Mouse (Mus musculus): ENCODE data around the gene Dgki.

The Dgki gene

DNA sequence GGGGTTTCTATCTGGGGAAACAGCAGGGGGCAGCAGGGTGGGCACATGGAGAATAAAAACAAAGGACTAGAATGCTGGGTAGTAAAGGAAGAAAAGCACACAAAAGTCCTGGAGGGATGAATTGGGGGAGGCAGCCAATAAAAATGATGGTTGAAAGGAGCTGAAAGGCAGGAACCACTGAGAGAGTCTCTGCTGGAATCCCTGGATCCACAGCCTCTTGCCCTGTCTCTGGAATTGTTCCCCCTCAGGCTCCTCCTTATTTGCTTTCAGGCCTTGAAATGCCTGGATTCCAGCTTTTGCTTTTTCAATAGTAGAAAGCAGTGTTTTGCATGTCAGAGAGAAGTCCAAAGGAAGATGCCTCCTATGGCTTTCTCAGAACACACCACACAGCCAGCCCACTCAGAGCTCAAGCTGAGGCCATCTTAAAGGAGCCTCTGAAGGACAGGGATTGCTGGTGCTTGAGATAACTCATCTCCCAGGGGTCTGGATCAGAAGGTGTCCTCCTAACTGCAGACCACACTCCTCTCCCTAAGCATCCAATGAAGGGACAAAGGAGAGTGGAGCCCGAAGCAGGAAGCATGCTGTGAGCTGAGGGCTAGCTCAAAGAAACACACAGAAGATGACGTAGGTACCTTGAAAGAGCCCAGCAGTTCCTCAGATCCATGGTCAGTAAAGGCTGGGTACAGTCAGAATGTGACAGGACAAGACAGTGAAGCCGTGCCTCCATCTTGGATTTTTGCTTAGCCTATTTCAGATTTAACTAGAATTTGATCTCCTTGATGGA is 441.5 kb downstream of the Dgki start:
- DNase-seq (ENCODE audit: low spot score in 2 of 2): no peak

DNA sequence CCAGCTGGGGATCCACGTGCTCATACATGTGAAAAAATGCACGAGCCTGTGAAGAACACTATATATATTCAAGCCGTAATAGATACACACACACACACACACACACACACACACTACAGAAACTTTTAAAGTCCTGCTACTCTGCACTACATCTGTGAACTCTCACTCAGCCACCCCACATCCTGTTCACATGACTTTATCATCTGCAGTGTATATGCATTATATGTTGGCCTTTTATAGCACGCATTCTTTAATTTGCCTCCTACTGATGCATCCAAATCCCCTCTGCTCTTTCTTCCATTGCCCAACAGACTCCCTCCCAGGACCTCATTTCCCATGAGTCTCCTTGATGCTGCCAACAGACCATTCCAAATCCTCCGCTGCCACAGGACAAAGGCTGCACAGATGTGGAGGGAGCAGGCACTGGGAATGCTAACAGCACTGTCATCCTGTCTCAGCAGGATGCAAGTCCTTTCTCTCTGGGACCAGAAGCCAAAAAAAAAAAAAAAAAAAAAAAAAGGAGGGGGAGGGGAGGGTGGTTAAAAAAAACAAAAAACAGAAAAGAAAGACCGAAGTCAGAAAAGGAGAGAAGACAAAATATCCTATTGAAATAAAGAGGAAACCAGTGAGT is 442.2 kb downstream of the Dgki start:
- DNase-seq (ENCODE audit: low spot score in 2 of 2): no peak

DNA sequence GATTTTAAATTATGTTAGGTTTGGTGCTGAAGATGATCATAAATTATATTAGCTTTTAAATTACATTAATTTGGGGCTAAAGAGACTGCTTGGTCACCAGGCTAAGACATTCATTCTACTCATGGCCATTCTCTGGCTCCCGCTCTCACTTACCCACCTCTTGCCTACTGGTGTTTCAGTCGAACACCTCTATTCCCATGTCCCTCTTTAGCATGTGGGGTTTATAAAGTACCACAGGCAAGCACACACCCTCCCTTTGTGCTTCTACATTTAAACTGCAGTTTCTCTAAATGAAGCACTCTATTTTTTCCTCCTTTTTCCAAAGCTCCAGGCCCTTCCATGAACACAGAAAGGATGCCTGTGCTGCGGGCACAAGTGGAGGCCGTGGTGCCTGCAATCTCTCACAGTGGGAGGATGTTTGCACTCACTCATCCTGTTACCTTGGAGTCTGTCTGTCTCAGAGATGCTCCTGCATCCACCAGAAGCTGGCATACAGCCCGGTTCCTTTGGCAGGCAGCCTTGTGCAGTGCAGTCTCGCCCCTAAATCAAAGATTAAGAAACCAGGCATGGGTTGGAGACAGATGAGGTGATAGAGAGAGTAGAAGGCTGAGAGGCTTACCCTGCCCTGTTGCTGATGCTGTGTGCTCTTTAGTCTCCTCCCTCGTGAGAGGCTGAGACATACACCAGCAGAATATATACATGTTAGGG is 449.4 kb downstream of the Dgki start:
- peak; percentile 66 to 71 for DNase-seq (ENCODE audit: low spot score in 2 of 2)

DNA sequence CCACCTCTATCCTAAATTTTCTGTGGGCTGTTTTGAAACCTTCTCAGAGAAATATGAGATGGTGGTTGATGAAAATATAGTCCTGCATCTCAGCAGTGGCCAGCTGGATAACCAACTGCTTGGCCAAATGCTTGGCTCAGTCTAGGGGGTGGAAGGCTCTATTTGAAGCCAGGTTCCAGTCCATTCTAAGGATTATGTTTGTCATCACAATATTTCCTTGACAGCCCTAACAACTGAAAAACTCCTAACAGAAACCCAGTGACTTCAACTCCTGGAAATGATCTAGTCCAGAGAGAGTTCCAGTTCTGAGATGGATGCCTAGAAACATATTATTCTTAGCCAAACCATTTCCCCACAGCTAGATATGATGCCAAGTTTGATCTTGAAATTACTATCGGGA is 454.7 kb downstream of the Dgki start:
- DNase-seq (ENCODE audit: low spot score in 2 of 2): no peak

DNA sequence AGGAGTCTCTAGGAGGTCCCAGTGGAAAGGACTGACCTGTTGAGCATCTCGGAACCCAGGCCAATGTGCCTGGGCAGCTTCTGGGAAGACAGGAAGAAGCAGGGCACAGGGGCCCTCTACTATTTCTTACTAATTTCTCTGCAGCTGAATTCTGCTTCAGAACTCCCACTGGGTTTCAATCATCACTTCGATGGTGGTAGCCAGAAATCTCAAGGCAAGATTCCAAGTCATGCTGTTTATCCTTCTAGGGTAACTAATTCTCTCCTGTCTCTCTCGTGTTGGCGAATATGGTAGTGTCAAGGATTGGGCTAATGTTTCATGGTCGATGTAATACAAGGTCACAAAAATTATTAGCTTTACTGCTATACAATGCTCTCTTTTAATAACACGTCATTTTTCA is 455.7 kb downstream of the Dgki start:
- DNase-seq (ENCODE audit: low spot score in 2 of 2): no peak

DNA sequence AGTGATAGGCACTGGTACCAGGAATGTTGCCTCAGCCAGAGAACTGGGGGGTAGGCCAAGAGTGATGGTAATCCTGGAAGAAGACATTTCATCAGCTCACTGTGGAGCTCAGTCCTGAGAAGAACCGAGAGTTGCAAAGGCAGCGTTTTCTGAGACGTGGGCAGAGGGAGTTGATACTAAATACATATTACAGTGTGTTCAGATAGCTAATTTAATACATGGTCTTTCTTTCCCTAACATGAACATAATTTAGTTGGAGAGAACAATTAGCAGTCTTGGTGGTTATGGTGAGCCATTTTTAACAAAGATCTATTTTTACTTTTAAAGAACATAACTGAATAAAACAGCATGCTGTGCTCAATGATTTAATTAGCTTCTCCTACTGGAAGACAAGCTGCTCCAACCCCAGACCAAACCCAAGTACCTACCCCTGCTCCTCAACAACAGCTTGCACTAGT is 456.9 kb downstream of the Dgki start:
- no peak for DNase-seq (ENCODE audit: low spot score in 2 of 2)

DNA sequence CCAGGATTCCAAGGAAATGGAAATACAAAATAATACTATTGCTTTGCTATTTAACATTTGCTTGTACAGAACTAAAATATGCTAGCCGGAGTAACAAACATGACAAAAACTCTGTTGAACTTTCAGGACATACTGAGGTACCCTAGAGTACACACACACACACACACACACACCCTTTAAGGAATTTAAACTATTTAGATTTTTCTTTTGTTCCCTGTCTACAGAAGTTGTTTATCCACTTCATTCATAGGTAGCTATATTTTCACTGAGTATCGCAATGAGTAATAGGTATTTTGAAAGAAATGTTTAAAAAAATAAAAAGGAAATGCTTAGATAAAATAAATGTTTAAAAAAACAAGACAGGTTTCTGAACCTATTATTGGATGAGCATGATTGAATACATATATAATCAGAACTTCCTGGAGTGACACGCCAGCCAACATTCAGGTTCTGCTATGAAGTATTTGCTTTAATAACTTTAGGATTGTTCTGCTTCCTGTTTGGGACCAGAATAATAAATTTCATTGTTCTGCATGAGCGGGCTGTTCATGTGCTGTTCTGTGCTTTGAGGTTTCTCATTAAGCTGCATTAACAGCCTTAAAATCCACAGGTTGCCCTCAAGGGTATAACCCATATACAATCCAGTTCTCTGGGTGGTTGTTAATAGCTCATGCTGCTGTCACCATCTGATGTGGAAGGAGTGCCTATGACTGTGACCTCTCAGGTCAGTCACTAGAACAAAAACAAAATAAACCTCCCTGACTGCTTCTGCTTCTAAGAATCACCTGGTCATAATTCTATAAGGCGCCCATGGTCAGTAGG is 457.7 kb downstream of the Dgki start:
- no peak for DNase-seq (ENCODE audit: low spot score in 2 of 2)

DNA sequence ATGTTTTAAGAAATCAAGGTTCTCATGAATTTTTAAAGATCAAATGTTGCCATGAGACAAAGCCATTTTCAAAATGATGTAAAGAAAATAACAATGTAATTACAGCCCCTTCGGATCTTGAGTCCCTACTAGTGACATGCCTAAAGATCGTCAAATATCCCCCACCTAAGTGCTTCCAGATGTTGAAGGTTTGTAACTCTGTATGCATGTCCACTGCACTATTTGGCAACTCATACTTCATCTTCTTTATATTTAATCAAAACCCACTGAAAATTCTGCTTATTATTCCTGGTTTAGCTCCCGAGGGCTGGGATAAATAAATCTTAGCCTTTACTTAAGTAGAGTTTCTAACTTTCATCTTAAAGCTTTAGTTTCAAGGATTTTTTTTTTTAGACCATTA is 458.3 kb downstream of the Dgki start:
- no peak for DNase-seq (ENCODE audit: low spot score in 2 of 2)

DNA sequence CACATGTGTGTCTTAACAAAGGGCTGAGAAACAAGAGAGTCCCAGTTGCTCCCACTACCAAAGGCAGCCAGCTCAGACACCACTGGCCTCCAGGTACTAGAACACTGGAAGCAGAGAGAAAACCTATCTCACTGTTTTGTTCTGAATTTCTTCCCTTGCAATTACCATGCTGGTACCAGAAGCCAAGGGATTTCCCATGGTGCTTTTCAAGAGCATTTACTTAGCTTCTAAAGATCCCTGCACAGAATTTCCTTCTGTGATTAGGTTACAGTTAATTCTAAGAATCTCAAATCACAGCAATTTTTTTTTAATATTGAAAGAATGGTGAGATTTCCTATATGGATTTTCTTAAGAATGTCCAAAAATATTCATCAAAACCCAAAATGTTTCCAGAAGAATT is 458.8 kb downstream of the Dgki start:
- no peak for DNase-seq (ENCODE audit: low spot score in 2 of 2)

DNA sequence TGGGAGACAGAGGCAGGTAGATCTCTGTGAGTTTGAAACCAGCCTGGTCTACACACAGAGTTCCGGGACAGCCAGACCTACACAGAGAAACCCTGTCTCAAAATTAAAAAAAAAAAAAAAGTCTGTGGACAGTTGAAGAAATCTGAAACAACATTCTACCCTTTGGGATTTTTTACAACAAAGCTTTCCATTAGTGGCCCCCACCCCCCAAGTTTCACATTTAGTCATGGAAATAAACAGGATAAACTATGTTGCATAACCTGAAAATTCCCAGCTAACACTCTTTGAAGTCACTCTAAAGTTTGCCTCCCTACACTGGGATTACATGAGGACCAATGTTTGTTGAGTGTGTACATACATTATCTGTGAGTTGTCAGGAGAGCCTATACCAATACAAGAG is 461.2 kb downstream of the Dgki start:
- no peak for DNase-seq (ENCODE audit: low spot score in 2 of 2)

DNA sequence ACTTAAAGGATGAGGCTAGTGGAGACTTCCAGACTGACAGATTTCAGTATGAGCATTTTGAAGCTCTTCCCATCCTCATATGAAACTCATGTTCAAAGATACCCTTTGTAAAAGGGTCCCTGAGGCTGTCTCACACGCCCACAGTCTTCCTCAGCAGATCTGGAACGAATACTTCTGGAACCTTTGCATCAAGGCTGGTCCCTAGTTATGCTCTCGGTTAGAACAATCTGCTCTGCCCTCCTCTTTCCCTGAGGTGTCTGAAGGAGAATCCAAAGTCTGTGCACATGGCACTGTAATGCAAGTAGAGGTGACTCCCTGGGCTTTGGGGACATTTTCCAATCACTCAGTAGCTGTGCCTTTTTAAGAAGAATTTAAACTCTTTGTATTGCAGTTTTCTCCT is 464.6 kb downstream of the Dgki start:
- no peak for DNase-seq (ENCODE audit: low spot score in 2 of 2)

DNA sequence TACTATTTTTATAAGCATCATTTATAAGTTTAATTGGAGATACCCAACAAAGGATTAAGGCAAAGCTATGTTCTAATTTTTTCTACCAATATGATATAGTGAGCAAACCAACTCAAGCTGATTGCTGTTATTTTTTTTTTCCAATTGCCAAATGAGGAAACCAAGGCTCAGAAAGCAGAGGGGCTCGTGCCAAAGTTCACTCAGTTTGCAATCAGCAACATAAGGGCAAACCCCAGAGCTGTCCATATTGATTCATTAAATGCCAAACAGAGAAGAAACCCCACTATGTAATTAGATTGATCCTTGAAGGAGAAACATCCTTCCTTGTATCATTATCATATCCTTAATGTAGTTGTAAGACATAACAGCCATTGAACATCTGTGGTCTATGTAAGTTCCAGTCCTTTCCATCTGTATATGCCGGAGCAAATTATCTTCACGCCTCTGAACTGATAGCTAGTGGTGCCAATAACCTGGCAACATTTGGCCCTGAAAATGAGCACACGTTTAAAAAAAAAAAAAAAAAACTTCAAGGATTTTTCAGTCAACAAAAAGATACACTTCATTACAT is 465.2 kb downstream of the Dgki start:
- no peak for DNase-seq (ENCODE audit: low spot score in 2 of 2)

DNA sequence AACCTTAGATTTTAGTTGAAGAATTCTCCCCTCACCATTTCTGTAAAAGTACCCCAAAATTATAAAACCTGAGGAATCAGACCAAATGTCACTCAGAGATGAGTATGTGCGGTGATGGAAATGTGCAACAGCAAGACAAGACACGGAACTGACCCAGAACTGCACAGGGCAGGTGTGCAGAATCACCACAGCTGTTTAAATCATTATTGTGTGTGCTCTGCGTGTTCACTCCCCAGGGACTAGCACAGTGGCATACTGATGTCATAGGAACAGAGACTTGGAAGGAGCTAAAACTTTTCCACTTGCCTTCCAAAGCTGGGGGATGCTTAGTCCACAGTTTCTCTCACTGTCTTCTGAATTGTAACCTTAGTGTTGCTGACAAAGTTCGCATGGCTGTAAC is 467.3 kb downstream of the Dgki start:
- no peak for DNase-seq (ENCODE audit: low spot score in 2 of 2)

DNA sequence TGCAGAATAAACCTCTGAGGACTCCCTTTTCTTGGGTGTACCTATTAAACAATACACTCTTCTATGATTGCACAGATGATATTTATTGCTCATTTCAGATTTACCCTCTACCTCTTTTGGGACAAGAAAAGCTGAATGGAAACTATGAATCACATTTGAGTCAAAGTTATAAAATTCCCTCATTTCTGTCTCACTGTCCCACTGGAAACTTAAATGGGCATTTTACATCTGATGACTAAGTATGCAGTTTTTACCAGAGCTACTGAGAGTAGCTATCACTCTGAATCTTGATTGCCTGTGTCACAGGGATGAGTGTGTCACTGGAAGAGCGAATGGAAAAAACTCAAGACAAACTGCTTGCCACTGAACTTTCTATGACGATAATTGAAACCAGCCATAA is 467.8 kb downstream of the Dgki start:
- no peak for DNase-seq (ENCODE audit: low spot score in 2 of 2)

DNA sequence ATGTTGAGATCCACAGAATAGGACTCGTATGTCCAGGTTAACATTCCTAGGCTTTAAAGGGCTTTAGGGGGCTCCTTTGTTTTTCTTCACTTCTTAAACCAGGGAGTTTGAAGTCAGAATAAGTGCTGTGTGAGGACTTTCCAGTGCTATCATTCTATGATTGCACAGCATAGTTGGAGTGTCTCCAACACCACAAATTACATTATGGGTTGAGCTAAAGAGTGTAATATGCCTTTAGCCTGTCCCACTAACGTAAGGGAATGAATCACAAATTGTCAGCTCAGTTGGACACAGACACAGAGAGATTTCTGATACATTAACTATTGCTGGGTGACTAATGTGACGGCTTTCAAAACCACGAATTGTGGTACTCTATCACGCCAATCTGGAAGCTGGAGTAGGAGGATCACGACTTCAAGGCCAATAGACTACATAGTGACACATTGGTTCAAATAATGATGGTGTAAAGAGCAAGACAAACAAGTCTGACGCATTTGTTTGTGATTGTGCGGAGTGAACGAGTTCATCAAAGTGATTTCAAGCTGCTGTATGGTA is 469.5 kb downstream of the Dgki start:
- DNase-seq (ENCODE audit: low spot score in 2 of 2): no peak

DNA sequence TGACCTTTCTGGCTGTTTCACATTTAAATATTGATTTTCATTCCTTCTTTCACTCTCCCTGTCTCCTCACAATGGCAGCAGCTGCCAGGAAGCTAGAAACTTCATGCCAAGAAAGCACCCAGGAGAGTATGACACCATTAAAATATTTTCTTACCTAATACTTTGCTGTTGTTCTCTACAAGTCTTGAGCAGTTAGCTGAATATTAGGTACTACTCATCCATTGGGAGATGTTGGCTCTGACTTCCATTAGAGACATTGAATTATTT is 480.3 kb downstream of the Dgki start:
- DNase-seq (ENCODE audit: low spot score in 2 of 2): no peak

DNA sequence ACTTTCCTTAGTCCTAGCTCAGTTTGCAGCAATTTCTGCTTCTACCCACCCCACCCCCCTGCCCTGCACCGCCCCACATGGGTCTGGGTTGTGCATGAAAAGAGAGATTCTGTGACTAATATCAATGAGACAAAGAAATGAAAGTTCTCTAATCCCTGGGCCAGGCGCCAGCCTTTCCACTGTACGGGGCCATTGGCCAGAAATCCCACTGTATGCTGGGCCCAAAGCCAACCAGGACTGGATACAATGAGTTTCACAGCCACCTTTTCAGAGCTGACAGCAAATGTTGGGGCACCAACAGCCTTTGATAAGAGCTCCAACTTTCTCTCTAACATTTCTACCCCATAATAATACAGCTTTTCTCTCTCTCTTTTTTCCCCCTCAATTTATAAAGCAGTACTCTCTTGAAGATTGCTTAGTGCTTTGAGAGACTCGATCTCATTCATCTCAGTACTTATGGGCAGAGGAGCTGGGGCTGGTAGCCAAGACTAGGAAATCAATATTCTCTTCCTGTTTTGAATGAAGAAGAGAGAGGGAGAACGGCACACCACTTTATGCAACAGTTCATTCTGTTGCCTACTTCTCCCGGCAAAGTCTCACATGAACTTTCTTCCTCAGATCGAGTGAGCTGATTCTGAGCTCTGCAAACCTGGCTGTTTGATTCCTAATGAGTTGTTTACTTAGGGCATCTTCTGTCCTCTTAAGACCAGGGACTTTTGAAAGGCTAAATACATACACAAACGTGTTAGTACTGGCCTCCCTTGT is 480.8 kb downstream of the Dgki start:
- DNase-seq (ENCODE audit: low spot score in 2 of 2): peak in 1 of 2 experiments; percentile 52

DNA sequence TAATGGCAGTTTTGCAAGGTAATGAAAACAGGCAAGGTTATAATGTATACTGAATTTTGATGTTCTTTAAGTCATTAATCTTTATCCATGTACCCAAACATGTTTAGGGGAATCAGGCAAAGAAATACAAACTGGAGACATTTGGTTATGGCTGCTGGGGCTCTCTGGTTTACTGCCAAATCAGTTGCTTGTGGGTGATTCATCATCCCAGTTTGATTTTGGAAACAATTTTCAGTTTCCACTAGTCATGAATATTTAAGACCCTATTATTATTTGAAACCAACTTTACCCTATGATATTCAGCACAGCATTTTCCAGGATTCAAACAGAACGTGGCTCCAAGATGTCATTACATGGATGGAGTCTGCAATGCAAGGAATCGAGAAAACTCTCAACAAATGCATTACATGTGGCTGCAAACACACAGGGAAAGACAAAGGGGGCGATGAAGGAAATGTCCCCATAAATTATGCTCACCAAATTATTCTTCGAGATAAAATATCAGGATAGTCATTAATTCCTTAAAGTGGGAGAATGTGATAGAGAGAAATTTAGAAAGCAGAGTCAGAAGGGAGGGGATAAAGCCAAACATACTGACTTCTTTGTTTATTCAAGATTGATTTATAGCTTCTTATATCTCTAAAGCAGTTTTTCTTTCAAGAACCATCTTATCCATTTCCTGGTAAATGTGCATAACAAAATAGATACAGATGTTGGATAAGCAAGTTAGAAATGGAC is 481.5 kb downstream of the Dgki start:
- no peak for DNase-seq (ENCODE audit: low spot score in 2 of 2)

DNA sequence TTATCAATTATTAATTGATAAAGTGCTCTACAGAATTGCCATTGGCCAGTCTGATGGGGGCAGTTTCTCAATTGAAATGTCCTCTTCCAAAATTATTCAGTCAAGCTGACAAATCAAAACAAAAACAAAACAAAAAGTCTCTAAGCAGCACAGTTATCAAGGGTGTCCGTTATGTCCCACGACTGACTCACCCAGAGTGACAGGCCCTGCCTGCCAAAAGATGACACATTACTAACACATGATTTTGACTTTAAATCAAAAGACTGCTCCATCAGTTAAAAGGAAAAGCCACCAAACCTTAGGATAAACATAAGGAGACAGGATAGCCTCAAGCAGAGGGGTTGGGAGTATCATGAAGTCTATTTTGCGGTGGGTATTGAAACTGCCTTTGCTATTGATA is 483.3 kb downstream of the Dgki start:
- DNase-seq (ENCODE audit: low spot score in 2 of 2): no peak

DNA sequence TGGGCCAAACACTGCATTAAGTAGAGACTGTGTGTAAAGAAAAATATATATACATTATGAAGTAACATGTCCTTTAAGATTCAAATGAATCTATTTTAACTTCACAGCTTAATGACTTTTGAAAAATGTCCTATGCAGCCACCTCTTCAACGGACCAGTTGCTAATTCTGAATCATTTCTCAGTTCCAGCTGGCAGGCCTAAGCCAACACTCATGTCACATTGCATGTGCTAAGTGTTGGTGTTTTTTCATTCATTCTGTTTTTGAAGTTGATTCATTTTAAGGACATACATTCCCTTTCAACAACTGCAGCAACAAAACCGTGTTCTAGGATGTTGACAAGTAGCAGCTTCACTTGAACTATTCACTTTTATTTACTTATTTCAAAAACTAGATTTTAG is 484.0 kb downstream of the Dgki start:
- no peak for DNase-seq (ENCODE audit: low spot score in 2 of 2)

All from frontal cortex, postnatal 25 days (tissue).